Mouse (Mus musculus) CH12.LX (cell line): ENCODE data around the gene Vwf. TPM values are rescaled to one million over a fixed set of nuclear protein-coding genes. Genes with fewer than 3 reads are reported as not detected.

Experiments used
- DNase-seq: peaks from one replicate; pipeline ENCODE4 v3.0.0-alpha.2; 2013; ENCODE audit errors: extremely low read depth
- H3K27ac ChIP-seq: 2 replicates; pipeline ENCODE4 v1.5.1; 2012; ENCODE audit warnings: low read depth, mild to moderate bottlenecking, control low read depth, moderate library complexity; ENCODE audit not compliant: insufficient read depth
- H3K27me3 ChIP-seq: replicated peaks from 2 replicates; pipeline ENCODE3; 2012; ENCODE audit warnings: inconsistent platforms
- H3K36me3 ChIP-seq, 2 experiments: replicated peaks in 1 of 2; 2 replicates each; pipeline versions ENCODE3 to v1.6.1; 2012; ENCODE audit warnings: inconsistent platforms in 1 of 2, low read length in 1 of 2, mild to moderate bottlenecking in 1 of 2, mixed read lengths in 1 of 2, moderate library complexity in 1 of 2; ENCODE audit not compliant: control insufficient read depth in 1 of 2, insufficient read depth in 1 of 2
- H3K4me1 ChIP-seq, 2 experiments: 2 replicates each; pipeline ENCODE4 v1.6.1; 2012; ENCODE audit warnings: inconsistent platforms in 1 of 2, moderate library complexity in 1 of 2; ENCODE audit not compliant: insufficient read depth in 2 of 2, control insufficient read depth in 1 of 2
- H3K4me2 ChIP-seq: 2 replicates; pipeline ENCODE4 v1.6.1; 2012; ENCODE audit warnings: low read depth, mild to moderate bottlenecking, control low read depth; ENCODE audit not compliant: poor library complexity, insufficient read depth, severe bottlenecking
- H3K4me3 ChIP-seq, 3 experiments: fragments of 150-350 bp in 1 of 3; sonication (generic) in 1 of 3; replicated peaks in 1 of 3; 2 replicates each; pipeline versions ENCODE3 to v1.5.1; 2011 to 2012; ENCODE audit warnings: low read depth in 2 of 3, low read length in 2 of 3, mild to moderate bottlenecking in 2 of 3, moderate library complexity in 2 of 3, control low read depth in 1 of 3, improper control_type of control experiment in 1 of 3, inconsistent platforms in 1 of 3, mixed read lengths in 1 of 3; ENCODE audit not compliant: poor library complexity in 1 of 3
- H3K79me2 ChIP-seq: replicated peaks from 2 replicates; pipeline ENCODE4 v1.6.1; 2012; ENCODE audit warnings: mild to moderate bottlenecking, moderate library complexity; ENCODE audit not compliant: control insufficient read depth, poor library complexity, insufficient read depth, severe bottlenecking; ENCODE audit errors: extremely low read depth
- H3K9ac ChIP-seq: 2 replicates; pipeline ENCODE4 v1.6.1; 2012; ENCODE audit warnings: low read depth, mild to moderate bottlenecking, control low read depth, moderate library complexity; ENCODE audit not compliant: insufficient read depth
- H3K9me3 ChIP-seq: replicated peaks from 2 replicates; pipeline ENCODE3; 2012; ENCODE audit warnings: low read length, inconsistent platforms, mixed read lengths
- E2F4 ChIP-seq: IDR thresholded peaks from 2 replicates; pipeline ENCODE4 v1.6.1; 2011; ENCODE audit warnings: low read depth, low read length, improper control_type of control experiment; ENCODE audit not compliant: insufficient replicate concordance
- EP300 ChIP-seq: IDR thresholded peaks from 2 replicates; pipeline ENCODE4 v1.6.1; 2011; ENCODE audit warnings: low read length, improper control_type of control experiment
- GABPA ChIP-seq: IDR thresholded peaks from 2 replicates; pipeline ENCODE4 v1.6.1; 2012; ENCODE audit warnings: low read depth, low read length, improper control_type of control experiment, inconsistent platforms; ENCODE audit not compliant: insufficient replicate concordance
- IRF4 ChIP-seq: IDR thresholded peaks from 2 replicates; pipeline ENCODE4 v1.6.1; 2014; ENCODE audit warnings: low read depth, mild to moderate bottlenecking, inconsistent platforms, low read length, improper control_type of control experiment
- JUND ChIP-seq: conservative IDR thresholded peaks from 2 replicates; pipeline ENCODE4 v1.6.1; 2011; ENCODE audit warnings: low read depth, low read length, improper control_type of control experiment
- KAT2A ChIP-seq: IDR thresholded peaks from 2 replicates; pipeline ENCODE4 v1.6.1; 2012; ENCODE audit warnings: low read length, improper control_type of control experiment, inconsistent platforms; ENCODE audit not compliant: insufficient replicate concordance
- MAFK ChIP-seq: IDR thresholded peaks from 2 replicates; pipeline ENCODE4 v1.6.1; 2011; ENCODE audit warnings: low read length, improper control_type of control experiment; ENCODE audit not compliant: insufficient replicate concordance
- MAX ChIP-seq: IDR thresholded peaks from 2 replicates; pipeline ENCODE4 v1.6.1; 2011; ENCODE audit warnings: low read length, improper control_type of control experiment
- MEF2A ChIP-seq: IDR thresholded peaks from 2 replicates; pipeline ENCODE4 v1.6.1; 2014; ENCODE audit warnings: low read depth, mild to moderate bottlenecking, inconsistent platforms, low read length, improper control_type of control experiment, borderline replicate concordance
- PAX5 ChIP-seq: IDR thresholded peaks from 2 replicates; pipeline ENCODE4 v1.6.1; 2012; ENCODE audit warnings: low read length, inconsistent platforms, mixed read lengths
- POLR2AphosphoS2 ChIP-seq: IDR thresholded peaks from 2 replicates; pipeline ENCODE4 v1.6.1; 2011; ENCODE audit warnings: low read depth, low read length, improper control_type of control experiment
- RAD21 ChIP-seq: IDR thresholded peaks from 2 replicates; pipeline ENCODE4 v1.6.1; 2011; ENCODE audit warnings: low read depth, mild to moderate bottlenecking, low read length, improper control_type of control experiment, moderate library complexity
- SIN3A ChIP-seq: IDR thresholded peaks from 2 replicates; pipeline ENCODE4 v1.6.1; 2012; ENCODE audit warnings: low read length, improper control_type of control experiment, inconsistent platforms
- SMC3 ChIP-seq: IDR thresholded peaks from 2 replicates; pipeline ENCODE4 v1.6.1; 2011; ENCODE audit warnings: low read depth, low read length, improper control_type of control experiment
- TBP ChIP-seq: conservative IDR thresholded peaks from 2 replicates; pipeline ENCODE4 v1.6.1; 2011; ENCODE audit warnings: low read depth, low read length, improper control_type of control experiment
- USF2 ChIP-seq: conservative IDR thresholded peaks from 2 replicates; pipeline ENCODE4 v1.6.1; 2011; ENCODE audit warnings: low read depth, low read length, improper control_type of control experiment
- ZC3H11A ChIP-seq: IDR thresholded peaks from 2 replicates; pipeline ENCODE4 v1.6.1; 2012; ENCODE audit warnings: low read depth, mild to moderate bottlenecking, inconsistent platforms, low read length, improper control_type of control experiment
- ZNF384 ChIP-seq: IDR thresholded peaks from 2 replicates; pipeline ENCODE4 v1.6.1; 2012; ENCODE audit warnings: low read depth, low read length, improper control_type of control experiment, inconsistent platforms
- dilution Hi-C: fragments of 300-500 bp; cut with MboI; formaldehyde crosslinking; loops from 2 replicates; pipeline ENCODE4 v1.14.3; 2020; ENCODE audit warnings: low sequenced_read_pairs; ENCODE audit not compliant: extremely low pct_unique_long_range_greater_than_20kb, extremely low pct_ligation_motif_present
- in situ Hi-C: fragments of 300-500 bp; cut with MboI; formaldehyde crosslinking; loops from 3 replicates; pipeline ENCODE4 v1.14.3; 2019; ENCODE audit warnings: low sequenced_read_pairs, low pct_ligation_motif_present, low pct_unique_long_range_greater_than_20kb, mixed read lengths
- polyA plus RNA-seq: library from polyadenylated mRNA; unstranded; fragments of >175 nt; gene quantifications from 2 replicates; pipeline ENCODE4 v1.2.1, GENCODE M21; 2012; ENCODE audit warnings: low read depth; ENCODE audit not compliant: insufficient read length
- total RNA-seq, 2 experiments: library from RNA; depleted of rRNA; stranded (reverse); fragments of 300-350 nt in 1 of 2; fragments of >200 nt in 1 of 2; gene quantifications; 2 replicates each; pipeline ENCODE4 v1.2.3; 2012 to 2014

Vwf gene
- total and polyA plus RNA-seq, 3 experiments: not detected

GRCm38 (mm10) chr6:125558831-125559230 lies 12.3 kb downstream of the Vwf start:
- dilution Hi-C loops (no loop called here), in situ Hi-C loops (no loop called here)
- H3K9ac ChIP-seq: no peak overlapping the region
- no peak overlapping the region for H3K4me3 ChIP-seq
- DNase-seq: no peak
- H3K79me2 ChIP-seq: no peaks in the 10 kb centered on the region
- TF ChIP-seq E2F4 (no peak), GABPA (no peak), RAD21 (no peak), EP300 (no peak), SIN3A (no peak), JUND (no peak)
- H3K36me3 ChIP-seq: no peaks in the 10 kb centered on the region
- no peaks in the 10 kb centered on the region for H3K4me1 ChIP-seq
- peaks cover 82% of the 10 kb centered on the region for H3K27me3 ChIP-seq
- no peaks in the 10 kb centered on the region for H3K9me3 ChIP-seq
- H3K4me2 ChIP-seq: no peak overlapping the region
- no peak overlapping the region for H3K27ac ChIP-seq

- Histone ChIP-seq H3K9me3 (no peaks in the 10 kb centered on the region), H3K4me1 (no peaks in the 10 kb centered on the region)
- dilution Hi-C loops: no loop called here
These were observed 14.5 kb downstream of the Vwf start for GRCm38 (mm10) chr6:125561031-125561430.

GRCm38 (mm10) chr6:125561521-125561920 lies 14.9 kb downstream of the Vwf start:
- dilution Hi-C loops: no loop called here
- no peaks in the 10 kb centered on the region for H3K9me3 ChIP-seq
- no peak for DNase-seq
- H3K9ac ChIP-seq: no peak overlapping the region
- H3K27ac ChIP-seq: no peak overlapping the region
- H3K27me3 ChIP-seq: peaks cover 81% of the 10 kb centered on the region
- H3K36me3 ChIP-seq: no peaks in the 10 kb centered on the region
- H3K4me3 ChIP-seq: no peak overlapping the region
- H3K79me2 ChIP-seq: no peaks in the 10 kb centered on the region
- TF ChIP-seq MAFK (no peak), SMC3 (no peak), USF2 (no peak), KAT2A (no peak), MEF2A (no peak), MAX (no peak), PAX5 (no peak), TBP (no peak), ZNF384 (no peak), E2F4 (no peak), POLR2AphosphoS2 (no peak), IRF4 (no peak)
- H3K4me1 ChIP-seq: no peaks in the 10 kb centered on the region
- in situ Hi-C loops: no loop called here
- no peak overlapping the region for H3K4me2 ChIP-seq

More at GRCm38 (mm10) chr6:125561031-125561430, 14.5 kb downstream of the Vwf start:
- no peak overlapping the region for H3K27ac ChIP-seq
- no peak for DNase-seq
- no peak overlapping the region for H3K4me2 ChIP-seq
- in situ Hi-C loops: no loop called here
- H3K79me2 ChIP-seq: no peaks in the 10 kb centered on the region
- H3K27me3 ChIP-seq: peaks cover 83% of the 10 kb centered on the region
- no peak overlapping the region for H3K4me3 ChIP-seq
- no peak for TF ChIP-seq ZC3H11A
- no peaks in the 10 kb centered on the region for H3K36me3 ChIP-seq
- no peak overlapping the region for H3K9ac ChIP-seq
